Mouse (Mus musculus): Measurements from ENCODE around the gene Xlr3a. TPM values are rescaled to one million over a fixed set of nuclear protein-coding genes. Genes with fewer than 3 reads are reported as not detected.
A peak's percentile ranks its signal among the peaks of the same experiment; 100 is the strongest.
"Not testable (repeated sequence)": the region's sequence is repeated elsewhere in the genome, so short reads cannot be mapped to it uniquely, and the experiment has no call there.

Gene Xlr3a
- polyA plus RNA-seq (2016; fragmentation: Nextera tagmentation; extraction: Ambion mirVana), result 2.1 and 2.5 TPM in 2 replicates

DNA sequence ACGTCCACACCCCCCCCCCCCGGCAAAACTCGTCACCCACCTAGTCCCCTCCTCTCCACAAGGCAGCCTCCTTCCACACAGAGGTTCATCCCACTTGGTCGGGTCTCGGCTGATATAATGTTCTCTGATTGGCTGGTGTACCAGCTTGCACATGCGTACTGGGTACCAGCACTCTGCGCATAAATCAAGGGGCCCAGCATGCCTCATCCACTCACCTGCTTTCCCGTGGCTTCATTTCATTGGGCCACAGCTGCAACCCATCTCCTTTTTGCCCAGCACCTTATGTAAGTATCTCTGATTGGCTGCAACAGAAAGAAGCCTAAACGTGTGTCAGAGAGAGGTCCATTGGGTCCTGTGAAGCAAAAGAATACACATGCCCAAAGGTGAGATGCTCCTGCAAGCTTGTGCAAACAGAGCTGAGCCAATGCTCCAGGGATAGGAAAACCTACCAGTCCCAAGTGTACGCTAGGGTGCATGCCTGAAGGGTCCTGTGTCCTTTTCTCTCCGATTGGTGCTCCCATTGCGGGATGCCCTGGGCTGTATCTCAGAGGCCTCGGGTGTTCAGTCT is at the start of gene Xlr3a:
Gene Xlr3a, minus strand, starts transcription at position 155 of the 568 bp plus-strand sequence.
- WGBS, result 83% methylated on average over 13 of the region's 13 CpGs
- not testable (repeated sequence) for H3K27ac ChIP-seq; DNase-seq (ENCODE audit: low spot score)

GRCm38 (mm10) chrX:73143218-73143618 is 46.3 kb upstream of the Xlr3a start:
- DNase-seq (ENCODE audit: low spot score); H3K4me3 ChIP-seq; H3K4me1 ChIP-seq; H3K9me3 ChIP-seq (replicated peaks); H3K36me3 ChIP-seq; H3K27me3 ChIP-seq (ENCODE audit: low read depth, poor library complexity, severe bottlenecking); H3K27ac ChIP-seq: not testable (repeated sequence)
- WGBS, result no CpG with 5 or more reads among the region's 7 CpGs

More for the DNA sequence above, at the start of gene Xlr3a:
- H3K4me1 ChIP-seq; H3K9me3 ChIP-seq (replicated peaks); H3K36me3 ChIP-seq; H3K4me3 ChIP-seq; H3K27me3 ChIP-seq (ENCODE audit: low read depth, poor library complexity, severe bottlenecking): not testable (repeated sequence)

- H3K4me1 ChIP-seq; H3K4me3 ChIP-seq; DNase-seq (ENCODE audit: low spot score); H3K27ac ChIP-seq; H3K36me3 ChIP-seq; H3K27me3 ChIP-seq (ENCODE audit: low read depth, poor library complexity, severe bottlenecking); H3K9me3 ChIP-seq (replicated peaks): not testable (repeated sequence)
- no CpG with 5 or more reads among the region's 12 CpGs for WGBS
Observed at GRCm38 (mm10) chrX:73122859-73123829, 26.2 kb upstream of the Xlr3a start.

DNA sequence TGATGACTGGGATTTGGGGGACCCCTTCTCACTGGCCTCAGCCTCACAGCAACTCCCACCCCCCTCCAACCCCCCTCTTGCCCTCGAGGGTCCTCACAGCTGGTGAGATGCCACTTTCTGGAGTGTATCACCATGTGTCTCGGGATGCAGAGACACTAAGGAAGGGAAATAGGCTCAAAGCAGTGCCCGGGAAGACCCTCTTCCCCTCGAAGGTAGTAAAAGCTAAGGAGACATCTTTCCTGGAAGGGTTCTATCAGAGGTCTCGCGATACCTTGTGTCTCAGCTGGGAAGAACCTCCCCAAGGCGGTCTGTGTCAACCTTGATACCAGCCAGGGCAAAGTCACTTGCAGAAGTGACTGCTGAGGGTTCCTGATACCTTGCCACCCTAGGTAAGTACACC is 19.9 kb upstream of the Xlr3a start, which contains the start of gene Gm14685:
Gene Gm14685, plus strand, starts transcription at position 301 of the 400 bp plus-strand sequence.
- not testable (repeated sequence) for DNase-seq (ENCODE audit: low spot score)
- WGBS, result no CpG with 5 or more reads among the region's 7 CpGs

DNA sequence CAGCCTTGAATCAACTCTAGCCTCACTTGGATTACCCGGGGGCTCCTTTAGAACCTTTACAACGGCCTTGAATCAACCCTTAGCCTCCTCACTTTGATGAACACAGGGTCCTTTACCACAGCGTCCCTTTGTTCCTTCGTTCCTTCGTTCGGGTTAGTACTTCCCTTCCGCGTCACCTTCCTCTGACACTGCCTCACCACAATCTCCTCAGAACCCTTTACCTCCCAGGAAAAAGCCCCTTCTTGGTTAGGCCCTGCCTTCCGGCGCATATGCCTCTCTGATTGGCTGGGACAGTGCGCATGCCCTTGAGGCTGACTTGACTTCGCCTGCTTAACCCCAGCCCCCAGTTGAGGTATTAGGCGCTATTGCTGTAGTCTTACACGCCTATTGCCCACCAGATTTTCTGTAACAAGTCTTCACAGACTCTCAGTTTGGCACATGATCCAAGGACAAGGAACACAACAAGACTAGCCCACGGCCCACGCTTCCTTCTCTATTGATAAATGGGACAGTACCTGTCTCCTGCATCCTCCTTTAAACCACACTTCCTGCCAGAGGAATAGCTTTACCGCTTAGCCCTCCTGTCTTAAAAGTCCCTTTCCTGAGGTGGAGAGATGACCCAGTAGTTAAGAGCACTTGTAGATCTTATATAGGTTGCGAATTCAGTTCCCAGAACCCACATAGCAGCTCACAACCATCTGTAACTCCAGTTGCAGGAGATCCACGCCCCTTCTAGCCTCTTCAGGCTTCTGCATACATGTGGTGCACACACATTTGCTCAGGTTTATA is 14.4 kb downstream of the Xlr3a start, which contains the start of gene Xlr4a:
Gene Xlr4a, minus strand, starts transcription at position 212 of the 789 bp plus-strand sequence.
- not testable (repeated sequence) for H3K36me3 ChIP-seq; H3K4me1 ChIP-seq; H3K9me3 ChIP-seq (replicated peaks); H3K4me3 ChIP-seq; H3K27ac ChIP-seq; H3K27me3 ChIP-seq (ENCODE audit: low read depth, poor library complexity, severe bottlenecking); DNase-seq (ENCODE audit: low spot score)
- 83% methylated on average over 19 of the region's 19 CpGs for WGBS

More for the DNA sequence above, 19.9 kb upstream of the Xlr3a start, which contains the start of gene Gm14685:
- not testable (repeated sequence) for H3K27me3 ChIP-seq (ENCODE audit: low read depth, poor library complexity, severe bottlenecking); H3K4me3 ChIP-seq; H3K9me3 ChIP-seq (replicated peaks); H3K27ac ChIP-seq; H3K36me3 ChIP-seq; H3K4me1 ChIP-seq

GRCm38 (mm10) chrX:73066765-73067312 is 30.1 kb downstream of the Xlr3a start:
- not testable (repeated sequence) for H3K36me3 ChIP-seq; H3K27ac ChIP-seq; H3K4me3 ChIP-seq; H3K9me3 ChIP-seq (replicated peaks); DNase-seq (ENCODE audit: low spot score); H3K4me1 ChIP-seq
- peaks cover 52% of the 10 kb centered on the region for H3K27me3 ChIP-seq (ENCODE audit: low read depth, poor library complexity, severe bottlenecking)
- WGBS, result 60% methylated on average over 1 of the region's 5 CpGs

DNA sequence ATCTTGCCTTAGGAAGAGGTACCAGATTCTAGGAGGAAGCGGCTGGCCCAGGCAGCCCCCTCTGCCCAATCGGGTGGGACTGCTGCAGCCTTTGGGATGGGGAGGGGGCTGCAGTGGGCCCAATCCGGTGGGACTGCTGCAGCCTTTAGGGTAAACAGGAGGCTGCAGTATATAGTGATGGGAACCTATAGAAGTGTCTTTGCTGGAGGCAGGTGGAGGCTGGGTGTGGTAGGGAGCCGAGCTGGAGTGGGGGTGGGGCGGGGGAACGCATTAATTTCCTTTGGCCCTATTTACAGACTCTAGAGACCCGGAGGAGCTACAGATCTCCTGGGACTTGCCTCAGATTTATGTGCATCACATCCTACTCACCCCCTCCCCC is 32.5 kb downstream of the Xlr3a start, which contains the start of gene Pnma3:
Gene Pnma3, plus strand, starts transcription at position 373 of the 379 bp plus-strand sequence.
- H3K4me1 ChIP-seq, result peaks cover 9% of the 10 kb centered on the region; the same call in 1 of the 2 replicates
- DNase-seq (ENCODE audit: low spot score), result no peak
- H3K27me3 ChIP-seq (ENCODE audit: low read depth, poor library complexity, severe bottlenecking), result peaks cover 64% of the 10 kb centered on the region
- no peaks in the 10 kb centered on the region for H3K36me3 ChIP-seq
- WGBS, result 22% methylated on average over 7 of the region's 7 CpGs
- H3K27ac ChIP-seq, result no peak within 1 kb of the TSS
- H3K9me3 ChIP-seq (replicated peaks), result no peaks in the 10 kb centered on the region
- peak within 1 kb of the TSS; percentile 40 for H3K4me3 ChIP-seq

DNA sequence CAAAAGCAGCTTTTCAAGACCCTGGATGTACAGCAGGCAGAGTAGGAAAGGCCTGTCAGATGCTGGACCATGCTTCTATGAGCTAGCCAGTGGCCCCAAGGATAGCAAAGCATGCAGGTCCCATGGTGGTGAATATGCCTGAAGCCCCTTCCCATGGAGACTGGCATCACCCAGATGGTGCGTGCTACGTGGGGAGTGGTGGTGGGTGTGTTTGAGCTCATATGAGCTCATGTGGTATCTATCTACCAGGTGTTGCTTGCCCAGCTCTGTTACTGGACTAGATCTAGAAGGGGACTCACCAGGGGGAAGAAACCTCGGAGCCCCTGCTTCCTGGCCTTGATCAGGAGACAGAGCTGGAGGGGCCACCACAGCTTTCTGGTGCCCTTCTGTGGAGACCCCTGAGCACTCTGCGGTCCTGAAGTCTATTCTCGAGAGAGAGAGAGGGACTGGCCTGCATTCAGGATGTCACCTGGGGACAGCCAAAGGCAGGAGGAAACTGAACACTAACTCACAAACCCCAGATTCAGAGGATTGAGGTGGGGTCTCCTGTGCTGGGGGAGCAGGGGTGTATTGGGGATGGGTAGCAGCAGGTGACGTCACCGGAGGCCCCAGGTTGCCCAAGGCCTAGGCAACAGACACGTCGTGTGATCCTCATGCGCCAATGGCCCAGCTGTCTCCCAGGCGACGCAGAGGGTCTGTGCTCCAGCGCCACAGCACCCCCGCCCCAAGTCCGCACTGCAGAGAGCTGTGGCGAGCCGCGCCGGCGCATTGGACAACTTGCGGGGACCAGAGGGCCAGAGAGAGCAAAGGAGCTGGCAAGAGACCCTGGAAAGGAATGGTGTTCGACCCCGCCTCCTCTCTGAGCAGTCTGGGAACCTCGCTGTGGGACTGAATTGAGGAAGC is 33.1 kb downstream of the Xlr3a start:
- 31% methylated on average over 24 of the region's 24 CpGs for WGBS
- Histone ChIP-seq H3K27me3 (ENCODE audit: low read depth, poor library complexity, severe bottlenecking) (peaks cover 64% of the 10 kb centered on the region), H3K36me3 (no peaks in the 10 kb centered on the region), H3K9me3 (replicated peaks) (no peaks in the 10 kb centered on the region), H3K4me1 (peaks cover 9% of the 10 kb centered on the region; the same call in 1 of the 2 replicates), H3K4me3 (peak overlapping the region; percentile 40), H3K27ac (no peak overlapping the region)
- peak; percentile 38 for DNase-seq (ENCODE audit: low spot score)

DNA sequence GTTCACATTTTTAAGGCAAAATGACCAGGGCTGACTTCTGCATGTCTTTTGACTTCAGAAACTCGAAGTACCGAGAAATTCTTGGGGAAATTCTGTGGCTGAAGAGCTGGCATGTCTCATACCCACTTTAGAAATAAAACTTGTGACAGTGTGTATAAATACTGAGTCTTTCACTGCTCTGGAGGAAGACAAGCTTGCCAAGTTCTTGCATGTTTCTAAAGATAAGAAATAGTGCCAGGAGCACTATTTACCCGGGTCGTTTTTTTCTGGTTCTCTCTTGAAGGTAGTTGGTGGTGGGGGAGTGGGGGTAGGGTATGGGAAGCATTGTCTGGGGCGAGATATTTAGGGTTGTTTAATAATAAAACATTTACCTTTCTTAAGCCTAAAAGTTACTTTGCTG is 34.6 kb downstream of the Xlr3a start:
- H3K4me3 ChIP-seq, result no peak overlapping the region
- no peaks in the 10 kb centered on the region for H3K9me3 ChIP-seq (replicated peaks)
- H3K36me3 ChIP-seq, result no peaks in the 10 kb centered on the region
- H3K4me1 ChIP-seq, result peaks cover 9% of the 10 kb centered on the region; the same call in 1 of the 2 replicates
- no peak for DNase-seq (ENCODE audit: low spot score)
- no peak overlapping the region for H3K27ac ChIP-seq
- peaks cover 53% of the 10 kb centered on the region for H3K27me3 ChIP-seq (ENCODE audit: low read depth, poor library complexity, severe bottlenecking)
- 55% methylated on average over 5 of the region's 5 CpGs for WGBS

DNA sequence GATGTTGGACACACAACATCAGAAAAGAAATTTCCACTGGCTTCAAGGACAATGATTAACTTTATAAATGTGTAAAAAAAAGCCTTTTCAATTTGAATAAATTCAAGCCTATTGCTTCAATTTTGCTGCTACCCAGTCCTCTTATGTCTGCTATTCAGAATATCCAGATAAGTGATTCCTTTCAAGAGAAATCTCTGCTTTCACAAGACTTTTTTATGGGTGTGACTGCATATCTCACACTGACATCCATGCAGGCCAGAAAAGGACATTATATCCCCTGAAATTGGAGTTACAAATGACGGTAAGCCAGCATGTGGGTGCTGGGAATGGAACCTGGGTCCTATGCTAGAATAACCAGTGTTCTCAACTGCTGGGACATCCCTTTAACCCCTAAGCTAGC is 35.4 kb downstream of the Xlr3a start:
- Histone ChIP-seq H3K36me3 (no peaks in the 10 kb centered on the region), H3K27me3 (ENCODE audit: low read depth, poor library complexity, severe bottlenecking) (peaks cover 53% of the 10 kb centered on the region), H3K9me3 (replicated peaks) (no peaks in the 10 kb centered on the region), H3K4me3 (no peak overlapping the region), H3K27ac (no peak overlapping the region), H3K4me1 (peaks cover 9% of the 10 kb centered on the region; the same call in 1 of the 2 replicates)
- 92% methylated on average over 1 of the region's 1 CpGs for WGBS
- DNase-seq (ENCODE audit: low spot score), result no peak

GRCm38 (mm10) chrX:73053860-73054563 is 42.9 kb downstream of the Xlr3a start:
- Histone ChIP-seq H3K36me3 (no peaks in the 10 kb centered on the region), H3K4me3 (0 out of 2 replicates have a peak overlapping the region, but pooled peaks have one; percentile 17), H3K4me1 (no peaks in the 10 kb centered on the region), H3K9me3 (replicated peaks) (no peaks in the 10 kb centered on the region), H3K27ac (peak overlapping the region; percentile 46; the same call in 1 of the 2 replicates), H3K27me3 (ENCODE audit: low read depth, poor library complexity, severe bottlenecking) (peaks cover 28% of the 10 kb centered on the region)
- 17% methylated on average over 14 of the region's 14 CpGs for WGBS
- DNase-seq (ENCODE audit: low spot score), result peak; percentile 92
